Mouse (Mus musculus) CH12.LX (cell line): ENCODE measurements around the gene Rnf183. TPM values are rescaled to one million over a fixed set of nuclear protein-coding genes. Genes with fewer than 3 reads are reported as not detected.

Experiments
- DNase-seq: peaks from one replicate; pipeline ENCODE4 v3.0.0-alpha.2; 2013; ENCODE audit errors: extremely low read depth
- H3K27ac ChIP-seq: 2 replicates; pipeline ENCODE4 v1.5.1; 2012; ENCODE audit warnings: low read depth, mild to moderate bottlenecking, control low read depth, moderate library complexity; ENCODE audit not compliant: insufficient read depth
- H3K27me3 ChIP-seq: replicated peaks from 2 replicates; pipeline ENCODE3; 2012; ENCODE audit warnings: inconsistent platforms
- H3K36me3 ChIP-seq, 2 experiments: replicated peaks in 1 of 2; 2 replicates each; pipeline versions ENCODE3 to v1.6.1; 2012; ENCODE audit warnings: inconsistent platforms in 1 of 2, low read length in 1 of 2, mild to moderate bottlenecking in 1 of 2, mixed read lengths in 1 of 2, moderate library complexity in 1 of 2; ENCODE audit not compliant: control insufficient read depth in 1 of 2, insufficient read depth in 1 of 2
- H3K4me1 ChIP-seq, 2 experiments: 2 replicates each; pipeline ENCODE4 v1.6.1; 2012; ENCODE audit warnings: inconsistent platforms in 1 of 2, moderate library complexity in 1 of 2; ENCODE audit not compliant: insufficient read depth in 2 of 2, control insufficient read depth in 1 of 2
- H3K4me2 ChIP-seq: 2 replicates; pipeline ENCODE4 v1.6.1; 2012; ENCODE audit warnings: low read depth, mild to moderate bottlenecking, control low read depth; ENCODE audit not compliant: poor library complexity, insufficient read depth, severe bottlenecking
- H3K4me3 ChIP-seq, 3 experiments: fragments of 150-350 bp in 1 of 3; sonication (generic) in 1 of 3; replicated peaks in 1 of 3; 2 replicates each; pipeline versions ENCODE3 to v1.5.1; 2011 to 2012; ENCODE audit warnings: low read depth in 2 of 3, low read length in 2 of 3, mild to moderate bottlenecking in 2 of 3, moderate library complexity in 2 of 3, control low read depth in 1 of 3, improper control_type of control experiment in 1 of 3, inconsistent platforms in 1 of 3, mixed read lengths in 1 of 3; ENCODE audit not compliant: poor library complexity in 1 of 3
- H3K79me2 ChIP-seq: replicated peaks from 2 replicates; pipeline ENCODE4 v1.6.1; 2012; ENCODE audit warnings: mild to moderate bottlenecking, moderate library complexity; ENCODE audit not compliant: control insufficient read depth, poor library complexity, insufficient read depth, severe bottlenecking; ENCODE audit errors: extremely low read depth
- H3K9ac ChIP-seq: 2 replicates; pipeline ENCODE4 v1.6.1; 2012; ENCODE audit warnings: low read depth, mild to moderate bottlenecking, control low read depth, moderate library complexity; ENCODE audit not compliant: insufficient read depth
- H3K9me3 ChIP-seq: replicated peaks from 2 replicates; pipeline ENCODE3; 2012; ENCODE audit warnings: low read length, inconsistent platforms, mixed read lengths
- BHLHE40 ChIP-seq: IDR thresholded peaks from 2 replicates; pipeline ENCODE4 v1.6.1; 2011; ENCODE audit warnings: mild to moderate bottlenecking, low read depth, low read length, improper control_type of control experiment
- CHD1 ChIP-seq: IDR thresholded peaks from 2 replicates; pipeline ENCODE4 v1.6.1; 2012; ENCODE audit warnings: low read depth, low read length, improper control_type of control experiment, inconsistent platforms
- CHD2 ChIP-seq: IDR thresholded peaks from 2 replicates; pipeline ENCODE4 v1.6.1; 2011; ENCODE audit warnings: low read length, improper control_type of control experiment
- CTCF ChIP-seq, 2 experiments: IDR thresholded peaks in 1 of 2; conservative IDR thresholded peaks in 1 of 2; 2 replicates each; pipeline ENCODE4 v1.5.1; 2011 to 2012; ENCODE audit warnings: low read depth in 2 of 2, low read length in 2 of 2, improper control_type of control experiment in 1 of 2, inconsistent platforms in 1 of 2, mild to moderate bottlenecking in 1 of 2, moderate library complexity in 1 of 2
- E2F4 ChIP-seq: IDR thresholded peaks from 2 replicates; pipeline ENCODE4 v1.6.1; 2011; ENCODE audit warnings: low read depth, low read length, improper control_type of control experiment; ENCODE audit not compliant: insufficient replicate concordance
- ELF1 ChIP-seq: IDR thresholded peaks from 2 replicates; pipeline ENCODE4 v1.6.1; 2014; ENCODE audit warnings: low read depth, mild to moderate bottlenecking, inconsistent platforms, low read length, improper control_type of control experiment
- EP300 ChIP-seq: IDR thresholded peaks from 2 replicates; pipeline ENCODE4 v1.6.1; 2011; ENCODE audit warnings: low read length, improper control_type of control experiment
- ETS1 ChIP-seq: conservative IDR thresholded peaks from 2 replicates; pipeline ENCODE4 v1.6.1; 2012; ENCODE audit warnings: low read depth, mild to moderate bottlenecking, inconsistent platforms, low read length, improper control_type of control experiment, moderate library complexity
- GABPA ChIP-seq: IDR thresholded peaks from 2 replicates; pipeline ENCODE4 v1.6.1; 2012; ENCODE audit warnings: low read depth, low read length, improper control_type of control experiment, inconsistent platforms; ENCODE audit not compliant: insufficient replicate concordance
- HCFC1 ChIP-seq: IDR thresholded peaks from 2 replicates; pipeline ENCODE4 v1.6.1; 2012; ENCODE audit warnings: low read depth, mild to moderate bottlenecking, inconsistent platforms, low read length, improper control_type of control experiment
- IRF4 ChIP-seq: IDR thresholded peaks from 2 replicates; pipeline ENCODE4 v1.6.1; 2014; ENCODE audit warnings: low read depth, mild to moderate bottlenecking, inconsistent platforms, low read length, improper control_type of control experiment
- JUN ChIP-seq: IDR thresholded peaks from 2 replicates; pipeline ENCODE4 v1.6.1; 2011; ENCODE audit warnings: low read depth, mild to moderate bottlenecking, low read length, improper control_type of control experiment, moderate library complexity; ENCODE audit not compliant: insufficient read depth
- JUND ChIP-seq: conservative IDR thresholded peaks from 2 replicates; pipeline ENCODE4 v1.6.1; 2011; ENCODE audit warnings: low read depth, low read length, improper control_type of control experiment
- KAT2A ChIP-seq: IDR thresholded peaks from 2 replicates; pipeline ENCODE4 v1.6.1; 2012; ENCODE audit warnings: low read length, improper control_type of control experiment, inconsistent platforms; ENCODE audit not compliant: insufficient replicate concordance
- MAFK ChIP-seq: IDR thresholded peaks from 2 replicates; pipeline ENCODE4 v1.6.1; 2011; ENCODE audit warnings: low read length, improper control_type of control experiment; ENCODE audit not compliant: insufficient replicate concordance
- MAX ChIP-seq: IDR thresholded peaks from 2 replicates; pipeline ENCODE4 v1.6.1; 2011; ENCODE audit warnings: low read length, improper control_type of control experiment
- MAZ ChIP-seq: IDR thresholded peaks from 2 replicates; pipeline ENCODE4 v1.6.1; 2012; ENCODE audit warnings: low read depth, mild to moderate bottlenecking, inconsistent platforms, low read length, improper control_type of control experiment, moderate library complexity
- MEF2A ChIP-seq: IDR thresholded peaks from 2 replicates; pipeline ENCODE4 v1.6.1; 2014; ENCODE audit warnings: low read depth, mild to moderate bottlenecking, inconsistent platforms, low read length, improper control_type of control experiment, borderline replicate concordance
- MXI1 ChIP-seq: IDR thresholded peaks from 2 replicates; pipeline ENCODE4 v1.6.1; 2011; ENCODE audit warnings: mild to moderate bottlenecking, low read depth, low read length, improper control_type of control experiment
- MYC ChIP-seq: IDR thresholded peaks from 2 replicates; pipeline ENCODE4 v1.6.1; 2011; ENCODE audit warnings: low read depth, mild to moderate bottlenecking, improper control_type of control experiment, low read length
- NELFE ChIP-seq: IDR thresholded peaks from 2 replicates; pipeline ENCODE4 v1.6.1; 2011; ENCODE audit warnings: low read depth, low read length, improper control_type of control experiment
- NRF1 ChIP-seq: IDR thresholded peaks from 2 replicates; pipeline ENCODE4 v1.6.1; 2014; ENCODE audit warnings: low read depth, mild to moderate bottlenecking, inconsistent platforms, low read length, improper control_type of control experiment, moderate library complexity
- PAX5 ChIP-seq: IDR thresholded peaks from 2 replicates; pipeline ENCODE4 v1.6.1; 2012; ENCODE audit warnings: low read length, inconsistent platforms, mixed read lengths
- POLR2A ChIP-seq: IDR thresholded peaks from 2 replicates; pipeline ENCODE4 v1.6.1; 2011; ENCODE audit warnings: low read depth, mild to moderate bottlenecking, improper control_type of control experiment, low read length
- POLR2AphosphoS2 ChIP-seq: IDR thresholded peaks from 2 replicates; pipeline ENCODE4 v1.6.1; 2011; ENCODE audit warnings: low read depth, low read length, improper control_type of control experiment
- RAD21 ChIP-seq: IDR thresholded peaks from 2 replicates; pipeline ENCODE4 v1.6.1; 2011; ENCODE audit warnings: low read depth, mild to moderate bottlenecking, low read length, improper control_type of control experiment, moderate library complexity
- RCOR1 ChIP-seq: conservative IDR thresholded peaks from 2 replicates; pipeline ENCODE4 v1.6.1; 2012; ENCODE audit warnings: low read depth, mild to moderate bottlenecking, inconsistent platforms, low read length, improper control_type of control experiment
- SIN3A ChIP-seq: IDR thresholded peaks from 2 replicates; pipeline ENCODE4 v1.6.1; 2012; ENCODE audit warnings: low read length, improper control_type of control experiment, inconsistent platforms
- SMC3 ChIP-seq: IDR thresholded peaks from 2 replicates; pipeline ENCODE4 v1.6.1; 2011; ENCODE audit warnings: low read depth, low read length, improper control_type of control experiment
- TBP ChIP-seq: conservative IDR thresholded peaks from 2 replicates; pipeline ENCODE4 v1.6.1; 2011; ENCODE audit warnings: low read depth, low read length, improper control_type of control experiment
- TCF12 ChIP-seq: IDR thresholded peaks from 2 replicates; pipeline ENCODE4 v1.6.1; 2014; ENCODE audit warnings: low read depth, mild to moderate bottlenecking, inconsistent platforms, low read length, improper control_type of control experiment
- UBTF ChIP-seq: IDR thresholded peaks from 2 replicates; pipeline ENCODE4 v1.6.1; 2012; ENCODE audit warnings: low read depth, mild to moderate bottlenecking, inconsistent platforms, low read length, improper control_type of control experiment, moderate library complexity
- USF1 ChIP-seq: IDR thresholded peaks from 2 replicates; pipeline ENCODE4 v1.6.1; 2014; ENCODE audit warnings: low read depth, mild to moderate bottlenecking, inconsistent platforms, low read length, improper control_type of control experiment
- USF2 ChIP-seq: conservative IDR thresholded peaks from 2 replicates; pipeline ENCODE4 v1.6.1; 2011; ENCODE audit warnings: low read depth, low read length, improper control_type of control experiment
- ZC3H11A ChIP-seq: IDR thresholded peaks from 2 replicates; pipeline ENCODE4 v1.6.1; 2012; ENCODE audit warnings: low read depth, mild to moderate bottlenecking, inconsistent platforms, low read length, improper control_type of control experiment
- ZKSCAN1 ChIP-seq: IDR thresholded peaks from 2 replicates; pipeline ENCODE4 v1.6.1; 2012; ENCODE audit warnings: low read depth, inconsistent platforms, low read length, improper control_type of control experiment, borderline replicate concordance
- ZMIZ1 ChIP-seq: IDR thresholded peaks from 2 replicates; pipeline ENCODE4 v1.6.1; 2012; ENCODE audit warnings: low read depth, mild to moderate bottlenecking, inconsistent platforms, low read length, improper control_type of control experiment
- ZNF384 ChIP-seq: IDR thresholded peaks from 2 replicates; pipeline ENCODE4 v1.6.1; 2012; ENCODE audit warnings: low read depth, low read length, improper control_type of control experiment, inconsistent platforms
- dilution Hi-C: fragments of 300-500 bp; cut with MboI; formaldehyde crosslinking; loops from 2 replicates; pipeline ENCODE4 v1.14.3; 2020; ENCODE audit warnings: low sequenced_read_pairs; ENCODE audit not compliant: extremely low pct_unique_long_range_greater_than_20kb, extremely low pct_ligation_motif_present
- in situ Hi-C: fragments of 300-500 bp; cut with MboI; formaldehyde crosslinking; loops from 3 replicates; pipeline ENCODE4 v1.14.3; 2019; ENCODE audit warnings: low sequenced_read_pairs, low pct_ligation_motif_present, low pct_unique_long_range_greater_than_20kb, mixed read lengths
- polyA plus RNA-seq: library from polyadenylated mRNA; unstranded; fragments of >175 nt; gene quantifications from 2 replicates; pipeline ENCODE4 v1.2.1, GENCODE M21; 2012; ENCODE audit warnings: low read depth; ENCODE audit not compliant: insufficient read length
- total RNA-seq, 2 experiments: library from RNA; depleted of rRNA; stranded (reverse); fragments of 300-350 nt in 1 of 2; fragments of >200 nt in 1 of 2; gene quantifications; 2 replicates each; pipeline ENCODE4 v1.2.3; 2012 to 2014

The Rnf183 gene
- total and polyA plus RNA-seq, 3 experiments: 4.0 to 4.4 (median 4.1) TPM

GRCm38 (mm10) chr4:62408601-62409282, 26.3 kb downstream of the Rnf183 start, which contains the start of the genes Cdc26 and Prpf4:
TSS of gene Cdc26 (minus strand) at chr4:62408642.
TSS of gene Prpf4 (plus strand) at chr4:62408797.
- dilution Hi-C loops (no loop called here), in situ Hi-C loops (loop anchor here (10.0 kb wide), 1 partner anchor 96 kb away; the partner anchor contains the start of gene Hdhd3)
- Histone ChIP-seq H3K9me3 (no peaks in the 10 kb centered on the region), H3K4me2 (peak within 1 kb of the TSS; percentile 95), H3K4me1 (peaks cover 12 to 54% of the 10 kb centered on the region in 2 experiments), H3K4me3 (peak within 1 kb of the TSS; percentile 77 to 99 (median 80)), H3K36me3 (peaks cover 24 to 54% of the 10 kb centered on the region in 2 experiments), H3K9ac (peak within 1 kb of the TSS; percentile 95), H3K27ac (peak within 1 kb of the TSS; percentile 66), H3K79me2 (peaks cover 72% of the 10 kb centered on the region), H3K27me3 (no peaks in the 10 kb centered on the region)
- peak; percentile 99 for DNase-seq
- TF ChIP-seq PAX5 (no peak), HCFC1 (peak; percentile 95), MAZ (no peak), GABPA (peak; percentile 66; the same call in 1 of the 2 replicates), ETS1 (0 out of 2 replicates have a peak, but pooled peaks have one; percentile 6), POLR2AphosphoS2 (peak; percentile 90), USF2 (no peak), KAT2A (peak; percentile 97; the same call in 1 of the 2 replicates), MAX (peak; percentile 71; the same call in 1 of the 2 replicates), SIN3A (peak; percentile 71; the same call in 1 of the 2 replicates), CTCF (conservative IDR thresholded peaks at IDR 0.05 in 1 of 2, IDR thresholded peaks at IDR 0.05 in 1 of 2; ENCODE audit: low read depth in 2 of 2, low read length in 2 of 2) (no peak), ZC3H11A (no peak), BHLHE40 (no peak), RCOR1 (no peak), E2F4 (peak; percentile 87; the same call in 1 of the 2 replicates), ZKSCAN1 (no peak), ZMIZ1 (peak; percentile 89; the same call in 1 of the 2 replicates), CHD2 (peak; percentile 99), UBTF (no peak), CHD1 (0 out of 2 replicates have a peak, but pooled peaks have one; percentile 3), JUN (no peak), NRF1 (peak; percentile 62; the same call in 1 of the 2 replicates), IRF4 (peak; percentile 55; the same call in 1 of the 2 replicates), TCF12 (peak; percentile 82), USF1 (no peak), POLR2A (peak; percentile 97), MYC (peak; percentile 81; the same call in 1 of the 2 replicates), ELF1 (peak; percentile 82), TBP (0 out of 2 replicates have a peak, but pooled peaks have one; percentile 22), JUND (no peak), EP300 (no peak), MAFK (no peak), MXI1 (peak; percentile 84), SMC3 (no peak), ZNF384 (peak; percentile 18; the same call in 1 of the 2 replicates), NELFE (peak; percentile 95), MEF2A (peak; percentile 65), RAD21 (no peak)
